Mouse (Mus musculus) adrenal gland, postnatal 14 days (tissue): ENCODE measurements at regions not wholly inside any gene's neighbourhood (a gene's known extent, or its start where the extent isn't known, plus 50 kb on each side); places are given as distances from the start of the nearest gene placed in this dataset.

Experiments
- DNase-seq: peaks from one replicate; pipeline ENCODE4 v3.0.0; 2021; ENCODE audit warnings: mixed read lengths

DNA sequence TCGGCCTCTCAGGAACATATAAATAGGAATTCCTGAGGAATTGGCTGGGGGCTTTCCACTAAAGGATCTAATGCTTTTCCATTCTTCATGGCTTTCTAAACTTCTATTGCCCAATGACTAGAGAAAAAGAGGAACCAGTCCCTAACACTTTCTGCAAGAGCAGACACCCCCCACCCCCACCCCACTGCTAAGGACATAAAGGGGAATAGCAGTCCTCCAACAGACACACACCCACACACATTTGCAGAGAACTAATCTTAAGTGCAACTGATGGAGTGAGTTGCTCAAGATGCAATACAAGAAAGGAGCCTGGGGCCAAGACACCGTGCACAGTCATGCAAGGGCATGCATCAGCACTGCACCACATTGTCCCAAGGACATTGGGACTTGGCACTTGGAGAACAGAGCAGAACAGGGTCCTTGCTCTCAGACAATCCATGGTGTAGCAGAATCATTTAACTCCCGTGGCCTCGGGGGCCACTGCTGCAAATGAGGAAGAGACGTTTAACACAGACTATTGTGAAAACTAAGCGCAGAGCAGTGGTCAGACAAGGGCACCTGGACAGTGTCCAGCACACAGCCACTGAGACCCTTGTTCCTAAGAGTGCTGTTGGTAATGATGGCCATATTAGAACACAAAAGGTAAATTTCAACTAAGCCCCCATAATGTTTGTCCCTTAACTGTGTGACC is 161.1 kb downstream of the Xpnpep1 start:
- DNase-seq, result no peak

DNA sequence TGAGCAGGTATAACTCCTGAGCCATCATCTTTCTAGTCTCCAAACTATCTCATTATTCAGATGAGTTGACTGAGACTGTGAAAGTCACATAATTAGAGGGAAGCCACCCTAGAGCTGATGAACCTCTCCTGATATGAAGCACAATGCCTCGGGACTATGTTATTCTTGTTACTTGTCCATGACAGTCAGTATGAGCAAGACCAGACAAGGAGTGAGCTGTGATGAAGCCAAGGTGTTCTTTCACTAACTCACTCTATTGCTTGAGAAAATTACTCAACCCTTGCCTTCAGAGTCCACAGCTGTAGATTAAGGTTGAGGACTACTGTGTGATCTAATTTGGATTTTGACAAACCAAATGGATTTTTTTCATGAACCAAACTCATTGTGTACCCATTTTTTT is 173.4 kb downstream of the Xpnpep1 start:
- DNase-seq, result no peak

DNA sequence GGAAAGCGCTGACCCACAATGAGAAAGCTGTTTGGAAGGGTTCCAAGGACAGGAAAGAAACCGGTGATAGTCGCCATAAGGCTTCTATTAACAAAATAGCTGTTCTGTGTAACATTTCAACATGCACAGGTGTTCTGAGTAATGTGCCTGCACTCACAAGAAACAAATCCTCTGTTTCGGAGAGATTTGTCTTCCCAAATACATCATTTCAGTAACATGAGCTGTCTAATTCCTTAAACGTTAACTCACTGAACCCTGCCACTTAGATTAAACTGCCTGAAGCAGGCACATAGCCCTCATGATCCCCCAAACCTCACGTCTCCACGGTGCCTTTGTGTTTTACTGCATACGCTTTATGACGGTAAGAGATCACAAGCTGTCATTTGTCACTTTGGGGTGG is 178.4 kb downstream of the Xpnpep1 start:
- no peak for DNase-seq

DNA sequence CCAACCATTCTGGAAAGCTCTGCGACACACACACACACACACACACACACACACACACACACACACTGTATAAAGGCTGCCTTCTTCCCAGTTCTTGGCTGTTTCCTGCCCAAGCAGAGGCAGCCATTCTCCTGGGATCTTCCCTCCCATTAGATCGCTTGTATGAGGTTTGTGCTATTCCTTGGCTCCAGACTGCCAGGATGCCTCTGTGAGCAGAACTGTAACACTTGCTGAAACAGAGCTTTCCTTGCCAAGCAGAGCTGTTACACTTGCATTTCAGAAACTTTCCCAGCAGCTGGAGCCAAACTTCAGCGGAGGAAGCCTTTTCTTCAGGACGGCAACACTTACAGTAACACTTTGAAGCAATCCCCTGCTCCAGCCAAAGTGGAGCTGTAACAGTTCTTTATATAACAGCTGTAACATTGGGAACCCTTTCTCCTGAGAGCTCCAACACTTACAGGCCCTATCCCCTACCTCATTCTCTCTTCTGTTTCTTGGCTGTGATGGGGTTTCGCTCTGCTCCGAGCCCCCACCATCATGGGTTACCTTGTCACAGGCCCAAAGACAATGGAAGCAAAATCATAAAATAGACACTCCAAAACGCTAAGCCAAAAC is 185.8 kb downstream of the Xpnpep1 start:
- peak; percentile 16 for DNase-seq

DNA sequence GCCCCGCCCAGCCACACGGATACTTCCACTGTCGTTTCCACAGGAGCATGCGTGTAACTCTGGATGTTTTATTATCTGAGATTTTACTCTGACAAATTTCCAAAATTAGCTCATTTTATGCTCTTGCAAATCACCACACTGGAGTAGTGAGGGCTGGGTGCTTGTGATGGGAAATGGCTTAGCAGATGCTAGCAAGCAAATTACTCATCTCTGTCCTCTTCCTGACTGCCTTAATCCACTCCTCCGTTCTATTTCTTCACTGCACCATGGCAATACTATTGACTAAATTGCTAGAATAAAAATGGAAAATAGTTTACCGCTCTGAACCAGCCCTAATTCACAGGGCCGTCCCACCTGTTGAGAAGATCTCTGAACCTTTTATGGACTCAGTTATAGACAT is 223.8 kb downstream of the Xpnpep1 start:
- no peak for DNase-seq

DNA sequence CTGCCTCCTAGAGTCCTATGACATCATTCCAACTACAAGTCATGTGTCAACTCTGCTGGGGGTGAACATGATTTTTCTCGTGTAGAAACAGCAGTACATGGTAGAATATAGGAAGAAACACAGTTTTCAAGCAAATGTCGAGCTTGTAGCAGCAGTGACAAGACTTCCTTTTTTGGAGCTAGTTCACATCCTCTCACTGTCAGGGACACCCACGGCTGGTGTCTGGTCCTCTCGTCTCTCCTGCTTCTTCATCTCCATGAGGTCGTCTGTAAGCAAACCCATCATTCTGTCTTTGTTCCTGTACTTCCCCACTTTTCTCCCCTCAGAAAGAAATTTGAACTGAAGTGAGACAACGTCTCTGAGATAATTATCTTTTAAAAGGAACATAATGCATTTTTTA is 228.0 kb downstream of the Xpnpep1 start:
- no peak for DNase-seq

DNA sequence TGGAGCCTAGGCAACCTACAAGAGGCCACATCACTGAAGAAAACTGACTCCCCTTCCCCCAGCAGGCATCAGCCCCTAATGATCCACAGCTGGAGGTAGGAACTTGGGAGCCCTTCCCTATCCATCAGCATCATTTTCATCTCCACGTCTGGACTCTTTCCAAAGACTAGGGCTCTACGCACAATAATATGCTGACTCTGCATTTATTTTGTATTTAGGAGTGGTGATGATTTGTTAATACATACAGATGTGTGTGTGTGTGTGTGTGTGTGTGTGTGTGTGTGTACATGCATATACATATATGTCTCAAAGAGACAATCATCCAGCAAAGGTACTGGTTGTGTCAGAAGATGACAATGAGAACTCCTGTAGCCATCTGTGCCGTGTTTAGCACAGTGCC is 251.2 kb downstream of the Xpnpep1 start:
- no peak for DNase-seq

DNA sequence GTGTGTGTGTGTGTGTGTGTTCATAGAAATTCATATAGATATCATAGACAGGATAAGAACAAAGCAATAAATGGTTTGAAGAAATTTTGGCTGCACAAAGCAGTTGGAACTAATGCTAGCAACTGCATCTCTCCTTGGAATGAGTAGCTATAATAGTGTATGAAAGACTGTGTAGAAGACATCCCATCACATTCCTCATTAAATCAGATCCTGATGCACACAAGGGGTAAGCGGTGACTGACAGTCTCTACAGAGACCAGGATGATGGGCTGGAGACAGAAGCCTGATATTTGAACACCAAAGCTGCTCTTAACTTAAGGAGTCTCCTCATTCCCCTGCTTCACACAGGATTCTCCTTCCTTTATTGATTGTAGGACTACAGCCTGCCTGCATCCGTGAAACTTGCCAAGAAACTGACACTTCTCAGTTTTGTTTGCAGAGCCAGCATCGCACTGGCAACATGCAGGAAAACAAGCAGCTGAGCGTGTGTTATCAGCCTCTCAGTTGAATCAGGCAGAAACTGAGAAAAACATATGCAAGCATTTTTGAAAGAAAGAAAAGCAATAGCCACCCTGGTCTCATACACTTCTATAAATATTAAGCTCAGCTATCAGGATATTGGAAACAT is 271.1 kb downstream of the Xpnpep1 start:
- no peak for DNase-seq

DNA sequence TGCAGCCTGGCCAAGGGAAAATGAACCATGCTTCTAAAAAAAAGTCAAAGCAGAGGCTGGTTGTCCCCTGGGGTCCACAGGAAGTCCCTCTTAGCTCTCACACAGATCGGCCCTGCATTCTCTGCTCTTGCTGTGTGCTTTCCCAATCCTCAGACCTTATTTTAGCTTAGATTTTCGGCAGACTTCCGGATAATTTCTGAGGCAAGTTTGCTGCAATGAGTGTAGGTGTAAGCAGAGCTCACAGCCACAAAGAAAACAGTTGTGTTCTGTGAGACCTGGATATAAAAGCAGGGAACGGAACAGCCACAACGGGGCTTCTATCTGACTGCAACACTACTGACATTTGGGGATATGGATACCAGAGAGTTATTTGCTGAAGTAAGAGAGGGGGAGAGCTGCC is 271.9 kb downstream of the Xpnpep1 start:
- DNase-seq, result no peak

DNA sequence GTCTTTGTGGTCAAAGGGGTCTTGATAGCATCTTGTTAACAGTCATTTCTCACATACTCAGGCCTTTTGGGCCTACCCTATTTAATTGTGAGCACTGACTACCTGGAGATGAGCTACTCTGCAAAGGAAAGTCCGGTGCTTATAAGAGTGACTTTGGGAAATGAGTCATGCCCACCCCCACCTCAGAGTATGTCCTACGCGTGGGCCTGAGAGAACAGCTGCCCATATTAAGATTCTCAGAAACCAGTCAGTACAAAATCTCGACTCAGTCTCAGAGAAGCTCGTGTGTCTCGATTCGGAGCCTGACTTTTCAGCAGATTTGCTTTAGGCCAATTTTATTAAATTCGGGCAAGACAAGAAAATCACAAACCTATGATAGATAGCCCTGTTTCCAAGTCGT is 301.1 kb downstream of the Xpnpep1 start:
- no peak for DNase-seq

DNA sequence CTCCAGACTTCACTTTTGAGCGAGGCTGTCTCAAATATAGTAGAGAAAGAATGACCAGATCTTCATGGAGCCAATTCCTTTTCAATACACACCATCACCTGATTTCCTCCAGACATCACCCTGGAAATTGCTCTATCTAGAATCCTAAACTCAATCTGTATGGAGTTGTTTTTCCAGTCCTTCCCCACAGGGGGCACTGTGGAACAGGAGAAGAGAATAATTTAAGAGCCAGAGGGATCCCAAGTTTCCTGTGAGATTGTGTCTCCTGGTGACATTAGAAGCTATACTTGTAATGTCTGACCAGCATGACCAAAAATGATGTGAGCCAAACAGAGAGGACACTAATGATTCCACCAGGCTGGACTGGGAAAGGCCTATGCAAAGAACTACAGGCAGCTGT is 318.2 kb downstream of the Xpnpep1 start:
- DNase-seq, result no peak

DNA sequence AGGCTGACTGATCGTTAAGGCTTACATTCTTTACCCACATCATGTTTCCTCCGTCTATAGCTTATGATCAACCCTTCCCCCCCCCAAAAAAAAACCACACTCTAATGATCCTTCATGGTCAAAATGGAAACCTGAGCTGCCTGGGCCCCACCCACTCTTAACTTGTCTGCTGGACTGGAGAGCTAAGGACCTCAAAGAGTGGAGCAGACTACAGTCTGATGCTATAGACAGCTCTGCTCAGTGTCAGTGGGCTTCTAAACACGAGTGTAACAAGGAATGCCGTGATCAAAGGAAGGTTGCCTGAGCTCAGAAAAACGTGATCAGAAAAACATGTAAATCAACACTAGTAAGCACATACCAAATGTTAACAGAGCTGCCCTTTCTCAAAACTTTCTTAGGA is 324.7 kb downstream of the Xpnpep1 start:
- DNase-seq, result no peak

DNA sequence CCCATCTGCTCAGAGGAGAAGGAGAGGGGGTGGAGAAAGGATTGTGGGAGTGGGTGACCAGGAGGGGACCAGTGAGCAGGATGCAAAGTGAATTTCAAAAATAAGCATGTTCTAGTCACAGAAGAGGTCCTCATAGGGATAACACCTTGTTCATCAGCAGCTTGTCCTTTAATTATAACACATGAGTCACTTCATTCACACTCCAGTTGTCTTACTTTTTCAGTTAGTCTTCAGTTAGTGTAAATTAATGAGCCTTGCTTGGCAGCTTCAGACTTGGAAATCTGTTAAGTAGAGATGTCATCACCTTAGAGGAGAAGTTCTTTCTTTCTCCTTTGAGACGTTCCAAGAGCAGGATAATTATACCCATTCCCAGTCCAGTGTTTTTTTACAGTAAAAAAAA is 332.3 kb downstream of the Xpnpep1 start:
- DNase-seq, result no peak

DNA sequence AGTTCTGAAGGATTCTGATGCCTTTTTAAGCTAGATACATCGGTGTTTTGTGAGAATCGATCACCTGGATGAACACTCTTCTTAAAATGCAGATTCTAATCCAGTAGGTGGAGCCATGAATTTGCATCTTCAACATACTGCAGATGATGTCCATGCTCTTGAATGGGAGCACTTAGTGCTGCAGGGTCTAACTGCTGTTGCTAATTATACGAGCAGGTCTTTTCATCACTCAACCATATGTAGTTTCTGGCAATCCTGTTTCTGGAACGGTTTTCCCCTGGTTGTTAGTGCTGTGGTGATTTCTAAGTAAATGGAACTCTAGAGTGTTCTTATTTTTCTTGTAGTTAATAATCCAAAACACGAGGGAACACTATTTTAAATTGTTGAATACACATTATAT is 379.0 kb downstream of the Xpnpep1 start:
- no peak for DNase-seq

DNA sequence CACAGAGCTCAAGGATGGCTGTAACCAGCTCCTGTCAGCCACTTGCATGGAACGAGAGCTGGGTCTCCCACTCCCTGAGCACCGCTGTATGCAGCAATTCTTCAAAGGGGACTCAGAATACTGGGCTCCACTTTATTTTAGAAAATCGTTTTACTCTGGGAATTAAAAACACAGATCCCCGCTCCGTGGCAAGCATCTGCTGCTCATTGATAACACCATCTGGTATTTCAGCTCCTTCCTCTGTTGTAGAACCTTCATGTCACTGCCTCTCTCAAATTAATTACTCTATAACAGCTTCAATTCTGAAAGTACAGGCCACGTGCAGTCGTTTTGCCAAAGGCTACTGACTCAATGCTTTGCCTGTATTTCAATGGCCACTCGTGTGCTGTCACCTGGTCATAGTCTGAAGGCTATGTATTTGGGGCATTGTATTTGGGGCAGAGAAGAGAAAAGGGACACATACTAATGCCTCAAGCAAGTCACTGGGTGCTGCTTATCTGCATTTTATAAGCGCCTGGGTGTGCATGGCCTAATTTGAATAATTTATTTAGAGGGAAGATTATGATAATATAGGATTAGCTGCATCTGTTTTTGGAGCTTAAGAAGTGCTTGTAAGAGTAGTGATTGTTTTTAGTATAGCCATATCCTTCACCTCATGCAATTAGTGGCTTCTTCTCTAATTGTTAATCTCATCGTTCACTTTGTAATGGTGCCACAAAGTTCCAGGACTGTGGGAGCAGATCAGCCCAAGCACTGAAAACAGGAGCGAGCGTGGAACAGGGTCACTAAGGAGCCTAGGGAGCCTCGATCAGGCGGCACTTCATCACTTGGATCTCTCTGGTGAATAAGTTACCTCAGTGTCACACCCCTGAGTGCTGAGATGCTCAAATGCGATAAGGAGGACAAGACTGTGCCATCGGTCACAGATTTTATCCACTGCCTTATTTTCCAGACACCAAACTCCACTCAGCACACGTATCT is 383.3 kb downstream of the Ins1 start:
- DNase-seq, result no peak

DNA sequence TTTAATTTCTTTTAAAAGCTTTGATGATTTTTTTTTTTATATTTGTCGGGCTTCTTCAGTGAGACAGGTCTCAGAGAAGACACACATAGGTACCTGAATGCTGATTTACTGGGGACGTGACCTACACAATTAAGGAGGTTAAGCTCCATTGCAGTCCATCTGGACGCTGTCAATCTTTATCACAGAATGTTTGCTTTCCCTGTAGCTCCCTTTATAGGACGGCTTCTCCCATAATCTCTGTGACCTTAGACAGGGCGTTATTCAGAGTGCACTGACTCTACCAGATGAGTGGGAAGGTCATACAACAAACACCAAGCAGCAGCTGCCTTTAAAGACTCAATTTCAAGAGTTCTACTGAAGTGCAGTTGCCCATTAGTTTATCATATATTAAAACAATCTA is 376.1 kb downstream of the Ins1 start:
- no peak for DNase-seq

DNA sequence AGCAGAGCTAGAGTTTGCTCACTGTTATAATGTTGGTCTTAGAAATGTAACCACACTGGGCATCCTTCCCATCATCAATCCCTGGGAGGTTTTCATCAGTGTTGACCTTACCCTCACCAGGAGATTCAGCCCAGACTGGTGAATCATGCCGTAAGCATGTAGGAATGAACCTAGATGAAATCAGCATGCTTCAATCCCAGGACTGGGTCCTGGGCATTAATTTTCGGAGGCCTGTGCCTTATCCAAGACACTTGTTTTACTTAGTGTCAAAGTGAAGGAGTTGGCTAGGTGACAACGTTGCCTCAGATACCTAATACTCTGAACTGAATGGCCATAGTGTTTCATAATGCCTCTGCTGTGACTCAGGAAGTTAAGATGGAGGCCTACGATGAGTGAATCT is 368.4 kb downstream of the Ins1 start:
- no peak for DNase-seq

DNA sequence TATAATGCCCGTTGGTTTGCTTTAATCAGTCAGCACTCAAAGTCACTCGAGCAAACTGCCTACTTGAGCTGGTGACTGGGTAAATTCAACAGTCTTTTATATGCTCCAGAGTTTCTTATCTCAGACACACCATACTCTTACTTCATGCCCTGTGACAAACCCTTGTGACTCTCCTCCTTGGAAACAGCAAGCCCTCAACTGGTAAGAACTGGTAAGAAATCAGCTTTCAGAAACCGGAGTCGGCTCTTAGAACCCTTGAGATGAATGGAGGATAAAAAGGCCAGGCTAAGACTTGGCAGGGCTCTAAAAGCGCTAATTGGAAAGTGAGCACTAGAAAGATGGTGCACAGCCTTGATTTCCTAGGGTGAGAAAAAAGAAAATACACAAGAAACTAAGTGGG is 360.2 kb downstream of the Ins1 start:
- DNase-seq, result no peak

DNA sequence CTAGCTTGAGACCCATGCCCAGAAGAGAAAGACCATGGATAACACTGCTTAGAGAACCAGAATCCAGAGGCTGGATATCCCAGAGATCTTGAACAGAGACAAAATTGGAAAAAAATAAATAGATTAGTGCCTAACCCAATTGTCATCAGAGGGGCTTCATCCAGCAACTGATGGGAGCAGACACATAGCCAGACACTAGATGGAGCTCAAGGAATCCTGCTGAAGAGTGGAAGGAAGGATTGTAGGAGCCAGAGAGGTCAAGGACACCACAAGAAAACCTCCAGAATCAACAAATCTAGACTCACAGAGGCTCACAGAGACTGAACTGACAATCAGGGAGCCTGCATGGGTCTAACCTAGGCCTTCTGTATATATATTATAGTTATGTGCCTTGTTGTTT is 359.4 kb downstream of the Ins1 start:
- no peak for DNase-seq

DNA sequence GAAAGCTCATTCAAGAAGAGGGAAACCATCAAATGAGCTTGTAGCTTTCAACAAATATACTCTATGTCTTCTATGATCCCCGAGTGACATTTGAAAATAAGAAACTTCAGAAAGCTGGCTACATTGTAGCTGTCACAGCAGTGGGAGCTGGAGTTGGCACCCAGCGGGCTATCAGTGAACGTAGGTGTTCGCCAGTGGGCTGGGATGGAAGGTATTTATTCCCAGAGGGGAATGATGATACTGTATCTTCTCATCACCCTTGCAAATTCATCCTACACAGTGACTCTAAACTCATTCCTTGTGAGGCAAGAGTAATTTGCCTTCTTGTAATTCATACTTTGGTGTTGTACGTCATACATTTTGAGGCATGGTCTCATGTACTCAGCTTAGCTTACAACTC is 349.3 kb downstream of the Ins1 start:
- DNase-seq, result no peak

DNA sequence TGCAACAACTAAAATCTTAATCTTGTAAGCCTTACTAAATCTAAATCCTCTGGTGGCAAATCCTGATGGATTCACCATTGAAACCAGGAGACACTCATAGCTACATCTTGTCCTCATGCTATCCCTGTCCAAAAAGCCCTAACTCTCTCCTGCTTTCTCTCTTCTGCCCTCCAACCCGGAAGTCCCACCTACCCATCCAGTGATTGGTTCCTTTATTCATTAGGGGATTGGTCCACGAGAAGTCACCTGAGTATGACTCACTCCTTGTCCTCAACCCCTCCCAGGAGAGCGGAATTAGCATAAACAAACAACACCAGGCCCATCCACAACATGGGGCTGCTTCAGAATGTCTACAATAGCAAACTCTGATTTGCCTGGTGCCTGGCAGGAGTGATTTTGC is 342.8 kb downstream of the Ins1 start:
- no peak for DNase-seq

DNA sequence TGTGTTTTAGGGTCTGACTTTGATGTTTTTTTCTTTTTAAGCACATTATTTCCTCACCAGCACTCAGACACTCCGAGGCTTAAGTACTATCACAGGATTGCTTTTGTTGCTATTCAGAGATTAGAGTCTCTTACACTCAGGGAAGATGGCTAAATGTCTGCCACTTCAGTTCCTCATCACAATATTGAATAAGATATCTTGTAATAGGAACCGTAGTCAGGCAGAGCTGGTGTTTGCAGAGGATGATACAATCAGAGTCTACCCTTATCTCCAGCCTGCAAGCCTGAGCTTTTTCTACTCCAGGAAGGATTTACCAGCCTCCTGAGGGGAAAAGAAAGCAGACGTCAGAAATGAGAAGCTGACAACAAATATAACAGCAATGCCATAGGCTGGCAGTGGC is 336.3 kb downstream of the Ins1 start:
- DNase-seq, result no peak

DNA sequence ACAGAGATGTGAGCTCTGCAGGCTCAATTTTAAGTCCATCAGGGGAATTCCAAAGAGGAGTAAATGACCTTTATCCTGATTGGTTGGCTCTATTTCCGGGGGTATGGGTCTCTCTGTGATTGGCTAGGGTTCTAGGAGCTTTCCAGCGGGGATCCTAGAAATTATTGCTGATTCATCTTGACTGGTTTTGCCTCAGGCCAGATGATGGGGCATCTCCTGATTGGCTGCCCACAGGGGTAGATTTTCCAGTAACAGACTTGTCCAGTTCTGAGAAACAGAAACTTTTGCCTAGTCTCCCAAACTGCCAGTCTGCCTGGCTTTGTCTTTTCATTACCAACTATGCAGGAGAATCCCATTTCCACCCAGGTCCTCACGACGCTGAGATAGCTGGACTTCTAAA is 301.3 kb downstream of the Ins1 start:
- DNase-seq, result no peak
